Mouse (Mus musculus) kidney, embryonic 16.5 days (tissue): ENCODE measurements at regions not wholly inside any gene's neighbourhood (a gene's known extent, or its start where the extent isn't known, plus 50 kb on each side); places are given as distances from the start of the nearest gene placed in this dataset.

Experiments
- ATAC-seq: fragments of 200-750 bp; cut with Nextera tagmentation; 2 replicates; pipeline ENCODE4 v1.8.0; 2017; ENCODE audit warnings: moderate TSS enrichment; ENCODE audit not compliant: low FRiP score, low TSS enrichment
- H3K27ac ChIP-seq: fragments of 300-500 bp; sonication (generic); 2 replicates; pipeline ENCODE4 v1.5.1; 2014; ENCODE audit warnings: low read length
- H3K27me3 ChIP-seq: fragments of 300-500 bp; sonication (generic); 2 replicates; pipeline ENCODE4 v1.6.1; 2014; ENCODE audit warnings: low read length, control low read depth, mixed read lengths; ENCODE audit not compliant: insufficient read depth
- H3K36me3 ChIP-seq: fragments of 300-500 bp; sonication (generic); 2 replicates; pipeline ENCODE4 v1.6.1; 2014; ENCODE audit warnings: low read length, control low read depth, mixed read lengths; ENCODE audit not compliant: insufficient read depth
- H3K4me1 ChIP-seq: fragments of 300-500 bp; sonication (generic); 2 replicates; pipeline ENCODE4 v1.6.1; 2014; ENCODE audit warnings: low read length, control low read depth, mixed read lengths; ENCODE audit not compliant: insufficient read depth
- H3K4me2 ChIP-seq: fragments of 300-500 bp; sonication (generic); replicated peaks from 2 replicates; pipeline ENCODE4 v1.6.1; 2014; ENCODE audit warnings: low read depth, low read length
- H3K4me3 ChIP-seq: fragments of 300-500 bp; sonication (generic); 2 replicates; pipeline ENCODE4 v1.5.1; 2014; ENCODE audit warnings: mild to moderate bottlenecking, low read length
- H3K9ac ChIP-seq: fragments of 300-500 bp; sonication (generic); replicated peaks from 2 replicates; pipeline ENCODE4 v1.6.1; 2014; ENCODE audit warnings: low read length
- H3K9me3 ChIP-seq: fragments of 300-500 bp; sonication (generic); 2 replicates; pipeline ENCODE4 v1.6.1; 2016; ENCODE audit warnings: low read length, control low read depth
- WGBS: fragments of 180-500 bp; shearing (Covaris S2); extraction: QIAGEN DNeasy Blood & Tissue Kit; methylation state at CpG from one replicate; pipeline ENCODE4 v1.1.7; 2014; 5-methylcytosine and 5-hydroxymethylcytosine counted together

- no peak for ATAC-seq
- Histone ChIP-seq H3K9ac (no peak overlapping the region), H3K9me3 (no peaks in the 10 kb centered on the region), H3K4me1 (no peaks in the 10 kb centered on the region), H3K27me3 (no peaks in the 10 kb centered on the region), H3K4me2 (no peak overlapping the region), H3K4me3 (no peak overlapping the region), H3K27ac (no peak overlapping the region), H3K36me3 (no peaks in the 10 kb centered on the region)
- 61% methylated on average over 5 of the region's 5 CpGs for WGBS
These were observed 157.7 kb upstream of the G2e3 start for GRCm38 (mm10) chr12:51190186-51190585.

GRCm38 (mm10) chr12:51188229-51188628 is 159.6 kb upstream of the G2e3 start:
- H3K27me3 ChIP-seq, result no peaks in the 10 kb centered on the region

GRCm38 (mm10) chr12:51187726-51188125 is 160.1 kb upstream of the G2e3 start:
- Histone ChIP-seq H3K9ac (no peak overlapping the region), H3K36me3 (no peaks in the 10 kb centered on the region), H3K27me3 (no peaks in the 10 kb centered on the region), H3K4me1 (no peaks in the 10 kb centered on the region), H3K4me2 (no peak overlapping the region), H3K27ac (no peak overlapping the region), H3K9me3 (0 out of 2 replicates have a peak, but pooled peaks cover 5% of the 10 kb centered on the region), H3K4me3 (no peak overlapping the region)
- 66% methylated on average over 6 of the region's 6 CpGs for WGBS
- no peak for ATAC-seq

More at GRCm38 (mm10) chr12:51188229-51188628, 159.6 kb upstream of the G2e3 start:
- Histone ChIP-seq H3K9me3 (0 out of 2 replicates have a peak, but pooled peaks cover 5% of the 10 kb centered on the region), H3K27ac (no peak overlapping the region), H3K4me2 (no peak overlapping the region), H3K9ac (no peak overlapping the region), H3K4me3 (no peak overlapping the region), H3K36me3 (no peaks in the 10 kb centered on the region), H3K4me1 (no peaks in the 10 kb centered on the region)
- no peak for ATAC-seq

GRCm38 (mm10) chr12:51185751-51186150 is 162.1 kb upstream of the G2e3 start:
- Histone ChIP-seq H3K27me3 (no peaks in the 10 kb centered on the region), H3K4me2 (no peak overlapping the region), H3K9ac (no peak overlapping the region), H3K4me1 (no peaks in the 10 kb centered on the region), H3K9me3 (0 out of 2 replicates have a peak, but pooled peaks cover 5% of the 10 kb centered on the region), H3K27ac (no peak overlapping the region), H3K4me3 (no peak overlapping the region), H3K36me3 (no peaks in the 10 kb centered on the region)
- no peak for ATAC-seq
- 88% methylated on average over 8 of the region's 8 CpGs for WGBS

- Histone ChIP-seq H3K4me2 (0 out of 2 replicates have a peak overlapping the region, but pooled peaks have one; percentile 10), H3K4me1 (no peaks in the 10 kb centered on the region), H3K27me3 (no peaks in the 10 kb centered on the region), H3K27ac (no peak overlapping the region), H3K36me3 (no peaks in the 10 kb centered on the region), H3K9me3 (no peaks in the 10 kb centered on the region), H3K9ac (no peak overlapping the region), H3K4me3 (no peak overlapping the region)
- WGBS, result 53% methylated on average over 16 of the region's 16 CpGs
- no peak for ATAC-seq
These were observed 172.7 kb upstream of the G2e3 start for GRCm38 (mm10) chr12:51174906-51175756.

GRCm38 (mm10) chr12:51165186-51165585 is 182.7 kb upstream of the G2e3 start:
- no peaks in the 10 kb centered on the region for H3K9me3 ChIP-seq
- 93% methylated on average over 7 of the region's 7 CpGs for WGBS
- no peak for ATAC-seq

GRCm38 (mm10) chr12:51160995-51161394 is 186.9 kb upstream of the G2e3 start:
- H3K36me3 ChIP-seq, result no peaks in the 10 kb centered on the region
- H3K4me2 ChIP-seq, result no peak overlapping the region
- H3K9ac ChIP-seq, result no peak overlapping the region
- no peaks in the 10 kb centered on the region for H3K9me3 ChIP-seq
- H3K4me3 ChIP-seq, result no peak overlapping the region
- H3K4me1 ChIP-seq, result no peaks in the 10 kb centered on the region
- WGBS, result 64% methylated on average over 1 of the region's 1 CpGs
- no peak; the same call in 1 of the 2 replicates for ATAC-seq
- no peaks in the 10 kb centered on the region for H3K27me3 ChIP-seq
- H3K27ac ChIP-seq, result no peak overlapping the region

More at GRCm38 (mm10) chr12:51165186-51165585, 182.7 kb upstream of the G2e3 start:
- Histone ChIP-seq H3K4me3 (no peak overlapping the region), H3K36me3 (no peaks in the 10 kb centered on the region), H3K4me2 (no peak overlapping the region), H3K4me1 (no peaks in the 10 kb centered on the region), H3K27ac (no peak overlapping the region), H3K27me3 (no peaks in the 10 kb centered on the region), H3K9ac (no peak overlapping the region)

GRCm38 (mm10) chr12:51160122-51160521 is 187.7 kb upstream of the G2e3 start:
- Histone ChIP-seq H3K27ac (no peak overlapping the region), H3K36me3 (no peaks in the 10 kb centered on the region), H3K4me2 (no peak overlapping the region), H3K9me3 (no peaks in the 10 kb centered on the region), H3K9ac (no peak overlapping the region), H3K4me1 (no peaks in the 10 kb centered on the region), H3K4me3 (no peak overlapping the region), H3K27me3 (no peaks in the 10 kb centered on the region)
- no peak for ATAC-seq
- 90% methylated on average over 1 of the region's 1 CpGs for WGBS

GRCm38 (mm10) chr12:51147963-51148362 is 199.9 kb upstream of the G2e3 start:
- no peak overlapping the region for H3K4me2 ChIP-seq
- no peak for ATAC-seq

GRCm38 (mm10) chr12:51143840-51144239 is 204.0 kb upstream of the G2e3 start:
- Histone ChIP-seq H3K36me3 (no peaks in the 10 kb centered on the region), H3K27ac (no peak overlapping the region), H3K9me3 (no peaks in the 10 kb centered on the region), H3K4me3 (no peak overlapping the region), H3K9ac (no peak overlapping the region), H3K4me1 (0 out of 2 replicates have a peak, but pooled peaks cover 4% of the 10 kb centered on the region), H3K27me3 (no peaks in the 10 kb centered on the region), H3K4me2 (no peak overlapping the region)
- no peak for ATAC-seq

More at GRCm38 (mm10) chr12:51147963-51148362, 199.9 kb upstream of the G2e3 start:
- Histone ChIP-seq H3K9ac (no peak overlapping the region), H3K4me3 (no peak overlapping the region), H3K27me3 (no peaks in the 10 kb centered on the region), H3K27ac (no peak overlapping the region), H3K4me1 (0 out of 2 replicates have a peak, but pooled peaks cover 4% of the 10 kb centered on the region), H3K36me3 (no peaks in the 10 kb centered on the region), H3K9me3 (no peaks in the 10 kb centered on the region)
- WGBS, result 25% methylated on average over 8 of the region's 8 CpGs
